Mouse (Mus musculus) olfactory bulb, adult 2 months (tissue): ENCODE data around the gene Apod.

Experiments used
- CTCF ChIP-seq: fragments of 200-500 bp; IDR thresholded peaks from 2 replicates; pipeline ENCODE4 v1.5.1; 2012; ENCODE audit warnings: low read depth, mild to moderate bottlenecking, low read length, moderate library complexity; ENCODE audit not compliant: insufficient read depth
- POLR2A ChIP-seq: fragments of 200-500 bp; IDR thresholded peaks from 2 replicates; pipeline ENCODE4 v1.6.1; 2012; ENCODE audit warnings: mild to moderate bottlenecking, low read depth, low read length, moderate library complexity; ENCODE audit not compliant: insufficient read depth

- TF ChIP-seq CTCF: no peak
- no peak for TF ChIP-seq POLR2A
These were observed 36.0 kb downstream of the Apod start for GRCm38 (mm10) chr16:31278581-31278980.
